Mouse (Mus musculus): ENCODE data around the gene Irf2. TPM values are rescaled to one million over a fixed set of nuclear protein-coding genes. Genes with fewer than 3 reads are reported as not detected.

Gene Irf2
- polyA plus RNA-seq, 1 experiment from 2014 or later: 15.3 TPM

DNA sequence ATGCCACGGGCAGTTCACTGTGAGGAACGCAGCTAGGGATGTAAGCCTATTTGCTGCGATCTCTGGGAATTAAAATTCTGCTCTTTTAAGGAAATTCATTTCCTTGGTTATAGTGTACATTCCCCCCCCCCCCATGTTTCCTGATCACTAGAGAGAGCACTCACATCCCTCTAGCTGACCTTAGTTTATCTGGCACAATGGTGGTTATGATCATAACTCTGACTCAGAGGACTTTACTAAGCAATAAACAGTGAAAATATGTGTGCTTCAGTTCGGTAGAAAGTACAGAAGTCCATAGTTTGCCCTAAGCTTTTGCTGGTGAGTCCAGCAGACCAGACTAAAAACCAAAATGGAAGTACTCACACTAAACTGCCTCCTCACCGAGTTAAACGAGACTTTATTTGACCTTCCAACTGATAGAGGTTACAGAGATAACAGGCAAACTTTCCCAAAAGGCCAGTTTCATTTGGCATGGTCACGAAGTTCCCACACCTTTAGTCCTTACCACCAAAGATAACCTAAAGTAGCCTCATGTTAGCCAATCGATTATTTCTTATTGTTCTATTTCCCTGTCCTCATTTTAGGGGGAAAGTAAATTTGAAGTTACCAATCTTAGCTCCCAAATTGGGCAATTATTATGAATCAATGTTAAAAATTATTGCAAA, 142.4 kb downstream of the Irf2 start:
- 80% methylated on average over 8 of the region's 8 CpGs for WGBS
- H3K9ac ChIP-seq (ENCODE audit: low read length): no peak overlapping the region
- DNase-seq (ENCODE audit: low spot score) (no peak), ATAC-seq (ENCODE audit: insufficient number of reproducible peaks, low FRiP score, low TSS enrichment, low read depth) (no peak)
- no peak overlapping the region for H3K4me2 ChIP-seq (ENCODE audit: low read depth, severe bottlenecking)
- H3K36me3 ChIP-seq (ENCODE audit: control insufficient read depth, insufficient read depth, low read length): no peaks in the 10 kb centered on the region
- no peaks in the 10 kb centered on the region for H3K4me1 ChIP-seq (ENCODE audit: control insufficient read depth, insufficient read depth, low read length)
- H3K27me3 ChIP-seq (ENCODE audit: control insufficient read depth, insufficient read depth, low read length): no peaks in the 10 kb centered on the region
- no peak overlapping the region for H3K4me3 ChIP-seq (ENCODE audit: low read depth, low read length)
- no peak overlapping the region for H3K27ac ChIP-seq (replicated peaks; ENCODE audit: low read depth, low read length)
- no peaks in the 10 kb centered on the region for H3K9me3 ChIP-seq (ENCODE audit: control insufficient read depth, low read length)

DNA sequence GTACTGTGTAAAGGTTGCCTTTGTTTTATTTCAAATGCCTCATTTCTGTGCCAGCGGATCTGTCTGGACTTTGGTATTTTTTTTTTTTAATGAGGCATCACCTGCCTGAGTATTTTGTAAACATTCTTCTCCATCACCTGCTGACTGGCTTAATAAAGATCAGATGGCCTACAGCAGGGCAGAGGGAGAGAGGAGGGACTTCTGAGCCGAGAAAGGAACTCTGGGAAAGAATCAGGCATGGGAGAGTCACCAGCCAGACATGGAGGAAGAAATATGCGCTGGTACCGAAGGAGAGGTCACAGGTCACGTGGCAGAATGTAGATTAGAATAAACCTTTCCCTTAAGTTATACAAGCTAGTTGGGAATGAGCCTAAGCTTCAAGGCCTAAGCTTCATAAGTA, 143.2 kb downstream of the Irf2 start:
- no peak for ATAC-seq (ENCODE audit: insufficient number of reproducible peaks, low FRiP score, low TSS enrichment, low read depth)
- DNase-seq (ENCODE audit: low spot score): no peak
- 41% methylated on average over 5 of the region's 5 CpGs for WGBS

DNA sequence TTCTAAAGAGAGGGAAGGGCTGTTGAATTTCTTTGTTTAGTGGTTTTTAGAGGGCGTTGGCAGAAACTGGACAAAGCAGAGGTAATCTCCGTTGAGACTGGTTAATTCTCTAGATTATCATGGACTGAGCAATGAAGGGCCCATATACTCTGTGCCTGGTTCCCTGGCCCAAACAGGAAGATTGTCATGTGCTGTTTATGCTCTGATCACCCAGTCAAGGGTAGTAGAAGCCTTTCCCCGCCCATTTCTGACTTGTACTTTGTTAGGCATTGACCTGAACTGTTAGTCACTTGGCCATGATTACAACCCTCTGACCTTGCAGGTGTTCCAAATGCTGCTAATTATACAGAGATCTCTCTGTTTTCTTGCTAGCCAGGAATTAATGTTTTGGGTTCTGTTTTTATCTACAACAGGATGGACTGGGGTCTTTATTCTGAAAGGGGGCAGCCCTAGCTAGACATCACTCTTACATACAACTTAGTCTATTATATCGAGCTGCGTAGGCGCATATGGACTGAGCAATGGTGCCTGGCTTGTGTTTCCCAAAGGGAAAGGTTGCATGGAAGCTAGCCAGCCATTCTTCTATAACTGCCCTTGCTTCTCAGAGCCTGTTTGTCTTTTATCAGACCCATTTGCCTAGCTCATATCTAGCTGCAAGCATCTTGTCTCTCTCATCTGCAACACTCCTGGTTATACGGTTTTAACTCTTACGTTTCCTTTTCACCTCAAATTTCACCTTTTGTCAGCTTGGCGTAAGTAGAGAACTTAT, 143.9 kb downstream of the Irf2 start:
- Histone ChIP-seq H3K4me3 (ENCODE audit: low read depth, low read length) (no peak overlapping the region), H3K9ac (ENCODE audit: low read length) (no peak overlapping the region), H3K4me2 (ENCODE audit: low read depth, severe bottlenecking) (no peak overlapping the region), H3K27ac (replicated peaks; ENCODE audit: low read depth, low read length) (no peak overlapping the region), H3K36me3 (ENCODE audit: control insufficient read depth, insufficient read depth, low read length) (no peaks in the 10 kb centered on the region), H3K9me3 (ENCODE audit: control insufficient read depth, low read length) (no peaks in the 10 kb centered on the region), H3K27me3 (ENCODE audit: control insufficient read depth, insufficient read depth, low read length) (no peaks in the 10 kb centered on the region), H3K4me1 (ENCODE audit: control insufficient read depth, insufficient read depth, low read length) (no peaks in the 10 kb centered on the region)
- 89% methylated on average over 9 of the region's 9 CpGs for WGBS
- no peak for ATAC-seq (ENCODE audit: insufficient number of reproducible peaks, low FRiP score, low TSS enrichment, low read depth)
- no peak for DNase-seq (ENCODE audit: low spot score)

More for the DNA sequence above, 143.2 kb downstream of the Irf2 start:
- Histone ChIP-seq H3K4me1 (ENCODE audit: control insufficient read depth, insufficient read depth, low read length) (no peaks in the 10 kb centered on the region), H3K27ac (replicated peaks; ENCODE audit: low read depth, low read length) (no peak overlapping the region), H3K4me3 (ENCODE audit: low read depth, low read length) (no peak overlapping the region), H3K9ac (ENCODE audit: low read length) (no peak overlapping the region), H3K9me3 (ENCODE audit: control insufficient read depth, low read length) (no peaks in the 10 kb centered on the region), H3K27me3 (ENCODE audit: control insufficient read depth, insufficient read depth, low read length) (no peaks in the 10 kb centered on the region), H3K36me3 (ENCODE audit: control insufficient read depth, insufficient read depth, low read length) (no peaks in the 10 kb centered on the region), H3K4me2 (ENCODE audit: low read depth, severe bottlenecking) (no peak overlapping the region)

DNA sequence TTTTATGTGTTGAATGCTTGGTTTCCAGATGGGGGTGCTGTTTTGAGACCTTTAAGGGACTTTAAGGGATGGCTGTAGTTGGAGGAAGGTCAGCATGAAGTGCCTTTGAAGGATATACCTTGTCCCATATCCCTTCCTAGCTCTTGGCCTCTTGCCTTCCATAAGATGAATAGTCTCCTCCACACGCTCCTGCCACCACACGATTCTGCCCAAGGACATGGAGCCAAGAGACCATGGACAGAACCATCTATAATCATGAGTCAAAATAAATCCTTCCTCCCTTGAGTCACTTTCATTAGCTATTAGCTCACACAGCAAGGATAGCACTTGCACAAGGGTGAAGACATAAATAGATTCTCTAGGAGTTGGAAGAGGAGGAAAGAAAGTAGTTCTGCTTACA, 146.3 kb downstream of the Irf2 start:
- DNase-seq (ENCODE audit: low spot score): no peak
- Histone ChIP-seq H3K36me3 (ENCODE audit: control insufficient read depth, insufficient read depth, low read length) (no peaks in the 10 kb centered on the region), H3K27ac (replicated peaks; ENCODE audit: low read depth, low read length) (no peak overlapping the region), H3K4me2 (ENCODE audit: low read depth, severe bottlenecking) (no peak overlapping the region), H3K9ac (ENCODE audit: low read length) (no peak overlapping the region), H3K27me3 (ENCODE audit: control insufficient read depth, insufficient read depth, low read length) (no peaks in the 10 kb centered on the region), H3K4me1 (ENCODE audit: control insufficient read depth, insufficient read depth, low read length) (no peaks in the 10 kb centered on the region), H3K9me3 (ENCODE audit: control insufficient read depth, low read length) (no peaks in the 10 kb centered on the region), H3K4me3 (ENCODE audit: low read depth, low read length) (no peak overlapping the region)
- WGBS: 89% methylated on average over 2 of the region's 2 CpGs
- ATAC-seq (ENCODE audit: insufficient number of reproducible peaks, low FRiP score, low TSS enrichment, low read depth): no peak

DNA sequence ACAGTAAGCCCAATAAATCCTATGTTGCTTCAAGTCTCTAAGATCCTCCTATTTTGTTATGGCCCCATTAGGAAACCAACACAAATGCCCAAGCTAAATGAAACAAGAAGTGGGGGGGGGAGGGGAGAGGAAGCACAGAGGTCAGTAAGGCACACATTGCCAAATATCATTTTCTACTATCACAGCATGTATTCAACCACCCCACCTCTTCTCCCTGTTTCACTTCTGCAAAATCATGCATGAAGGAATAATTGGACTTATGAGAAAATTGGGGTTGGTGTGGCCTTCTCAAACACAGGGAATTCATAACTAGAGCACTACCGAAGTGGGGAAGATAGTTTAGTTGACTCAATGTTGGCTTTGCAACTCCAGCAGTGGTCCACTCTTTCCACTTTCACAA, 146.7 kb downstream of the Irf2 start:
- no peak overlapping the region for H3K27ac ChIP-seq (replicated peaks; ENCODE audit: low read depth, low read length)
- no peak for ATAC-seq (ENCODE audit: insufficient number of reproducible peaks, low FRiP score, low TSS enrichment, low read depth)
- 91% methylated on average over 1 of the region's 1 CpGs for WGBS

DNA sequence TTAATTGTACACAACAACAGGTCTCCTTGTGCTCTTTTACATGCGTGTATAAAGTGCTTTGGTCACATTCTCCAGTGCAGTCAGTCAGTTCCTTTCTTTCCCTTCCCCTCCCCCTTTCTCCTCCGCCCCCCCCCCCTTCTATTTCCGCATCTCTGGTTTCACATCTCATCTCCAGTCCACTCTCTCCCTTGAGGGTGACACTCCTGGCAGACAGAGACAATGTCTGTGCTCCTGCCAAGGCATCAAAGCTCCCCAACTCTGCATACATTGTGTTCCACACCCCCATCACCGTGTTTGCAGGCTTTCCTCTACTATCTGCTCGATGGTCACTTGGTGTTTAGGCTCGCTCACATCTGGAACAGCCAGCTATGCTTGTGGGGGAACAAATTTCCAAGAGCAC, 147.9 kb downstream of the Irf2 start:
- H3K9me3 ChIP-seq (ENCODE audit: control insufficient read depth, low read length): no peaks in the 10 kb centered on the region
- H3K9ac ChIP-seq (ENCODE audit: low read length): no peak overlapping the region
- ATAC-seq (ENCODE audit: insufficient number of reproducible peaks, low FRiP score, low TSS enrichment, low read depth): no peak
- H3K4me3 ChIP-seq (ENCODE audit: low read depth, low read length): no peak overlapping the region
- no peak overlapping the region for H3K4me2 ChIP-seq (ENCODE audit: low read depth, severe bottlenecking)
- no peaks in the 10 kb centered on the region for H3K4me1 ChIP-seq (ENCODE audit: control insufficient read depth, insufficient read depth, low read length)
- DNase-seq (ENCODE audit: low spot score): no peak
- 77% methylated on average over 6 of the region's 6 CpGs for WGBS
- no peaks in the 10 kb centered on the region for H3K36me3 ChIP-seq (ENCODE audit: control insufficient read depth, insufficient read depth, low read length)
- H3K27me3 ChIP-seq (ENCODE audit: control insufficient read depth, insufficient read depth, low read length): no peaks in the 10 kb centered on the region
- H3K27ac ChIP-seq (replicated peaks; ENCODE audit: low read depth, low read length): no peak overlapping the region

More for the DNA sequence above, 146.7 kb downstream of the Irf2 start:
- Histone ChIP-seq H3K9me3 (ENCODE audit: control insufficient read depth, low read length) (no peaks in the 10 kb centered on the region), H3K27me3 (ENCODE audit: control insufficient read depth, insufficient read depth, low read length) (no peaks in the 10 kb centered on the region), H3K9ac (ENCODE audit: low read length) (no peak overlapping the region), H3K4me3 (ENCODE audit: low read depth, low read length) (no peak overlapping the region), H3K4me2 (ENCODE audit: low read depth, severe bottlenecking) (no peak overlapping the region), H3K4me1 (ENCODE audit: control insufficient read depth, insufficient read depth, low read length) (no peaks in the 10 kb centered on the region), H3K36me3 (ENCODE audit: control insufficient read depth, insufficient read depth, low read length) (no peaks in the 10 kb centered on the region)
- DNase-seq (ENCODE audit: low spot score): no peak

DNA sequence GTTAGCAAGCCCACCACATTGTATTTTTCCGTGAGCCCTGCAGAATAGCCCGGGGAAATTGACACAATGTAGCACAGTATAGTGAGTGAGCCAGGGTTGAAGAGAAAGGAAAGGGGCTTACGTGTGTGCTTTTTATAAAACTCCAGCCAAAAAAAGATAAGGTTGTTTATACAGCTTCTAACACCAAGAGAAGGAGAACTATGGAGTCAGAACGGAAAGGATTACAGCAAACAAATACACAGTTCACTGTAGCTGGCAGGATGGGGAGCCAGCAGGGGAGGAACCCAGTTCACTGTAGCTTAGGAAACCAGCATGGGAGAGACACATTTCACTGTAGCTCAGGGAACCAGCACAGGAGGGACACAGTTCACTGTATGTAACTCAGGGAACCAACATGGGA, 149.0 kb downstream of the Irf2 start:
- Histone ChIP-seq H3K4me2 (ENCODE audit: low read depth, severe bottlenecking) (no peak overlapping the region), H3K36me3 (ENCODE audit: control insufficient read depth, insufficient read depth, low read length) (no peaks in the 10 kb centered on the region), H3K9ac (ENCODE audit: low read length) (no peak overlapping the region; the same call in 1 of the 2 replicates), H3K27me3 (ENCODE audit: control insufficient read depth, insufficient read depth, low read length) (no peaks in the 10 kb centered on the region), H3K4me1 (ENCODE audit: control insufficient read depth, insufficient read depth, low read length) (peaks cover 4% of the 10 kb centered on the region), H3K9me3 (ENCODE audit: control insufficient read depth, low read length) (no peaks in the 10 kb centered on the region), H3K4me3 (ENCODE audit: low read depth, low read length) (no peak overlapping the region), H3K27ac (replicated peaks; ENCODE audit: low read depth, low read length) (no peak overlapping the region)
- DNase-seq (ENCODE audit: low spot score) (no peak), ATAC-seq (ENCODE audit: insufficient number of reproducible peaks, low FRiP score, low TSS enrichment, low read depth) (no peak)
- 79% methylated on average over 4 of the region's 4 CpGs for WGBS

DNA sequence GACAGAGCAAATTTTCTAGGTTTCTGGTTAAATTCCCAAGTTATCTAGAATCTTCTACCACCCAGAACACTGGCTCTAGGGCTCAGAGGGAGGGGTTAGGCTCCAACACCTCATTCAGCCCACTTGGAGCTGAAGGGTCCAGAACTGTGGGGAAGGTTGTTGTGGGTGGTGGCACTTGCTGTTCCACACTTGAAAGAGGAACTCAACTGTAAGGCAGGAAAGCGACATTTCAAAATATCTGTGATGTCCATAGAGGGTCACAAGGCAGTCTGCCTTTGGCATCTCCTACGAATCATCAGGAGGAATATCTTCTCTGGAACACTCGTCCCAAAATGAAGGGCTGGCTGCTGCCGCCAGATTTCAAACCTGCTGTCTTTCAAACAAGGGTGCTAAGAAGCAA, 150.7 kb downstream of the Irf2 start:
- Histone ChIP-seq H3K27me3 (ENCODE audit: control insufficient read depth, insufficient read depth, low read length) (no peaks in the 10 kb centered on the region), H3K27ac (replicated peaks; ENCODE audit: low read depth, low read length) (no peak overlapping the region), H3K9me3 (ENCODE audit: control insufficient read depth, low read length) (no peaks in the 10 kb centered on the region), H3K36me3 (ENCODE audit: control insufficient read depth, insufficient read depth, low read length) (no peaks in the 10 kb centered on the region), H3K4me3 (ENCODE audit: low read depth, low read length) (no peak overlapping the region), H3K4me1 (ENCODE audit: control insufficient read depth, insufficient read depth, low read length) (peaks cover 4% of the 10 kb centered on the region), H3K9ac (ENCODE audit: low read length) (no peak overlapping the region), H3K4me2 (ENCODE audit: low read depth, severe bottlenecking) (no peak overlapping the region)
- ATAC-seq (ENCODE audit: insufficient number of reproducible peaks, low FRiP score, low TSS enrichment, low read depth) (no peak), DNase-seq (ENCODE audit: low spot score) (no peak)
- 86% methylated on average over 4 of the region's 4 CpGs for WGBS
